Mouse (Mus musculus) megakaryocyte, embryonic 14.5 days (primary cell): Measurements from ENCODE around the gene Actn4.

ENCODE experiments used
- FLI1 ChIP-seq: IDR thresholded peaks from 2 replicates; pipeline ENCODE4 v1.6.1; 2012; ENCODE audit warnings: low read length, inconsistent platforms, mixed read lengths
- GATA1 ChIP-seq: IDR thresholded peaks from 3 replicates; pipeline ENCODE4 v1.6.1; 2012; ENCODE audit warnings: mixed read lengths, low read length, inconsistent platforms, borderline replicate concordance

DNA sequence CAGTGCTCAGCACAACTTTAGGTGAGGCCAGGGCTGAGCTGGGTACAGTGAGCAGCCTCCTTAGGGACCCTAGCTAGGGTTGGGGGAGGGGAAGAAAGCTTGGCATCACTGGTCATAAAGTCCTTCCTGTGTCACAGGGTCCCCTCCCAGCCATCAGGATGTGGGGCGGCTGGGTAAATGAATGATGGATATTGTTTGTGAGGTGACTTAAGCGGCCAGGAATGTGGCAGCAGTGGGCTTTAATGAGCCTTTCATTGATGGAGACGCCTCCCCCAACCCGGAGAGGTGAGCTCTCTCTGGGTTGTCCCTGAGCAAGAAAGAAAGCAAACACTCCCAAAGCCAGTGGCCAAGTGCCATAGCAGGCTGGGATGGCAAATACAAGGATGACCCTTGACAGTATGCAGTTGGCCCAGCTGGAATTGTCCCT lies 38.3 kb downstream of the Actn4 start:
- no peak for TF ChIP-seq GATA1
- no peak for TF ChIP-seq FLI1
